Comparison of ENCODE assay signal across 8 mouse cellular contexts in the genomic region with DNA sequence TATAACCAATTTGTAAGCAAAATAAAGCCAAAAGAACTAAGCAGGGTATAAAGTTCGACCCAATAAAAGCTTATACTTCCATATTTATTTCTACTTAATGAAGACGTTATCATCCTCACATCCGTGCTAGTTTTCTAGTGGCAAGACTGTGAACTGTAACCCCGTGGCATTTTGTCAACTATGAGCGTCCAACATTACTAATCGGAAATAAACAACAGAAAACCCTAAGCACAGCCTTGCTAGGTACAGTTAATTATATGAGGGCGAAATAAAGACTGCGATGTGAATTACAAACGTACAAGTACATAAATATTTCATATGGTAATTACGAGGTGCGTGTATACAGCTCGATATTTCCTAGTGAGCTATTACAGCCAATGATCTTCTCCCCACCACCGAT.
A peak's percentile ranks its signal among the peaks of the same experiment; 100 is the strongest.
DNase-seq lines count a peak whose midpoint lies in the region; ATAC-seq and TF ChIP-seq lines count a peak whose summit lies in the region.

No protein-coding gene starts in this region.

- H3K36me3 ChIP-seq in heart, adult 2 months (ENCODE audit: control insufficient read depth, insufficient read depth, low read length): peaks cover 11% of the 10 kb centered on the region
- no peaks in the 10 kb centered on the region for H3K36me3 ChIP-seq in hindbrain, postnatal 0 days (ENCODE audit: insufficient read depth, low read length)
- no peaks in the 10 kb centered on the region for H3K36me3 ChIP-seq in midbrain, postnatal 0 days (ENCODE audit: insufficient read depth, low read length)

- peak overlapping the region; percentile 93 for H3K27ac ChIP-seq in heart, adult 2 months
- H3K27ac ChIP-seq in embryonic fibroblast, embryonic 13.5 days (ENCODE audit: insufficient read depth, low read length): no peak overlapping the region
- 0 out of 2 replicates have a peak overlapping the region, but pooled peaks have one; percentile 88 for H3K27ac ChIP-seq in hindbrain, postnatal 0 days
- peak overlapping the region; percentile 90; the same call in 1 of the 2 replicates for H3K27ac ChIP-seq in midbrain, postnatal 0 days (ENCODE audit: low read depth, low read length)

- H3K4me3 ChIP-seq in heart, adult 2 months: peak overlapping the region; percentile 74
- peak overlapping the region; percentile 76 for H3K4me3 ChIP-seq in embryonic fibroblast, embryonic 13.5 days (ENCODE audit: insufficient read depth, low read length)
- H3K4me3 ChIP-seq in hindbrain, postnatal 0 days (ENCODE audit: low read length): peak overlapping the region; percentile 71
- H3K4me3 ChIP-seq in midbrain, postnatal 0 days (ENCODE audit: low read depth, low read length): peak overlapping the region; percentile 78

- ATAC-seq in hindbrain, postnatal 0 days: 0 out of 2 replicates have a peak, but pooled peaks have one; percentile 8
- no peak for ATAC-seq in midbrain, postnatal 0 days (ENCODE audit: low FRiP score)

- TF ChIP-seq POLR2A in heart, adult 2 months (IDR thresholded peaks at IDR 0.05; ENCODE audit: insufficient read depth, low read depth, low read length): no peak
- TF ChIP-seq POLR2A in embryonic fibroblast, embryonic 13.5 days (IDR thresholded peaks at IDR 0.05; ENCODE audit: low read depth, low read length): no peak

- 13% methylated on average over 13 of the region's 13 CpGs for WGBS in heart, adult 2 months
- WGBS in hindbrain, postnatal 0 days: 33% methylated on average over 13 of the region's 13 CpGs
- WGBS in midbrain, postnatal 0 days: 29% methylated on average over 13 of the region's 13 CpGs

- peak overlapping the region; percentile 97; the same call in 1 of the 2 replicates for H3K9ac ChIP-seq in heart, adult 2 months (ENCODE audit: low read depth, low read length)
- H3K9ac ChIP-seq in hindbrain, postnatal 0 days (replicated peaks; ENCODE audit: low read length): peak overlapping the region; percentile 70
- no peak overlapping the region for H3K9ac ChIP-seq in midbrain, postnatal 0 days (replicated peaks; ENCODE audit: low read length, poor library complexity, severe bottlenecking)

- no peaks in the 10 kb centered on the region for H3K79me2 ChIP-seq in heart, adult 2 months (replicated peaks; ENCODE audit: control insufficient read depth, insufficient read depth, low read length)

- TF ChIP-seq CTCF in heart, adult 2 months (IDR thresholded peaks at IDR 0.05): peak; percentile 74
- no peak for TF ChIP-seq CTCF in embryonic fibroblast, embryonic 13.5 days (IDR thresholded peaks at IDR 0.05; ENCODE audit: borderline replicate concordance, insufficient read depth, low read length)
- TF ChIP-seq CTCF in hindbrain, postnatal 0 days (IDR thresholded peaks at IDR 0.05; ENCODE audit: low read depth): peak; percentile 50
- peak; percentile 52 for TF ChIP-seq CTCF in midbrain, postnatal 0 days (IDR thresholded peaks at IDR 0.05)

- H3K27me3 ChIP-seq in heart, adult 2 months (ENCODE audit: control insufficient read depth, insufficient read depth, low read length): no peaks in the 10 kb centered on the region
- no peaks in the 10 kb centered on the region for H3K27me3 ChIP-seq in hindbrain, postnatal 0 days (ENCODE audit: insufficient read depth, low read length)
- H3K27me3 ChIP-seq in midbrain, postnatal 0 days (ENCODE audit: insufficient read depth, low read length): no peaks in the 10 kb centered on the region

- H3K9me3 ChIP-seq in hindbrain, postnatal 0 days (ENCODE audit: low read length): no peaks in the 10 kb centered on the region
- H3K9me3 ChIP-seq in midbrain, postnatal 0 days (ENCODE audit: low read length): no peaks in the 10 kb centered on the region

- peak overlapping the region; percentile 83 for H3K4me2 ChIP-seq in hindbrain, postnatal 0 days (ENCODE audit: low read depth, low read length)
- H3K4me2 ChIP-seq in midbrain, postnatal 0 days (ENCODE audit: low read depth, low read length, poor library complexity, severe bottlenecking): peak overlapping the region; percentile 91

- H3K4me1 ChIP-seq in heart, adult 2 months (ENCODE audit: control insufficient read depth, insufficient read depth, low read length): peaks cover 1% of the 10 kb centered on the region; the same call in 1 of the 2 replicates
- H3K4me1 ChIP-seq in embryonic fibroblast, embryonic 13.5 days (ENCODE audit: control insufficient read depth, insufficient read depth, low read length): peaks cover 6% of the 10 kb centered on the region; the same call in 1 of the 2 replicates
- H3K4me1 ChIP-seq in hindbrain, postnatal 0 days (ENCODE audit: insufficient read depth, low read length): no peaks in the 10 kb centered on the region
- no peaks in the 10 kb centered on the region for H3K4me1 ChIP-seq in midbrain, postnatal 0 days (ENCODE audit: insufficient read depth, low read length)

- DNase-seq in heart, adult 2 months: no peak
- no peak for DNase-seq in heart, postnatal 25 days (ENCODE audit: low spot score)
- peak; percentile 59 for DNase-seq in hindbrain, postnatal 0 days (ENCODE audit: low spot score)
- DNase-seq in midbrain, postnatal 0 days (ENCODE audit: low spot score): peak; percentile 44
- DNase-seq in left cerebral cortex, adult 8-10 months (ENCODE audit: low spot score in 2 of 2): no peak
- DNase-seq in frontal cortex, postnatal 10 days (ENCODE audit: low spot score in 2 of 2): no peak
- no peak for DNase-seq in gastrocnemius, adult 8-10 months (ENCODE audit: low spot score in 2 of 2)

- intact Hi-C loops in heart, adult 2 months (cut with DNase I): loop anchor here (5.0 to 10.0 kb wide), 3 partner anchors 54 to 299 kb away; no protein-coding TSS in a partner anchor
- intact Hi-C loops in heart, postnatal 25 days (cut with DNase I): loop anchor here (5.0 to 10.0 kb wide), 4 partner anchors 121 to 376 kb away; partner anchors contain the start of gene Pam

- no peak for TF ChIP-seq EP300 in heart, adult 2 months (IDR thresholded peaks at IDR 0.05; ENCODE audit: insufficient read depth, low read depth, low read length)

Comparison
In these comparisons a context has a peak if more than half of its experiments do, and no peak if none do; other contexts are left out.
1. DNase-seq: peak in hindbrain, postnatal 0 days (single experiment) and midbrain, postnatal 0 days (single experiment); none in heart, adult 2 months (0 of 2), heart, postnatal 25 days (single experiment), left cerebral cortex, adult 8-10 months (0 of 2), frontal cortex, postnatal 10 days (0 of 2) and gastrocnemius, adult 8-10 months (0 of 2).
2. Peak in every context shown above with its lines, with median percentiles within 50 percentile points of each other: H3K4me3 ChIP-seq.